ENCODE assay signal across 7 mouse cellular contexts in the genomic region with DNA sequence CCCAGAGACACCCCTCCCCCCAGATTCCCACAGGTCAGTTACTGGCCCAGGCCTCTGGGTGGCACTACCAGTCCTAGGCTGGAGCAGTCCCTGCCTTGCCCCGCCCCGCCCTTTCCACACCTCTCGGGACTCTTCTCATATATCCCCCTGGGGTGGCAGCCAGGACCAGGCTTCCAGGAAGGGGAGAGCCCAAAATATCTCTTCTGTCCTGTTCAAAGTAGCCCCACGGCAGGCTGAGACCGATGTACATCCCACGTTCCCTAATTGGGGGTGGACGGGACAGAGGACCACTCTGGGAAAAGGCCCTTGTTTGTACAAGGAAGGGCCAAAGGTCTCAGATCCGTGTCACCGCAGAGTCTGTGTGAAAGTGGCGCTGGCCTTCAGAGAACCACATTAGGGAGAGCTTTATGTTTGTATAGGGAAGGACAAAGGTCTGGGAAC. TPM values are rescaled to one million over a fixed set of nuclear protein-coding genes. Genes with fewer than 3 reads are reported as not detected.
DNase-seq lines count a peak whose midpoint lies in the region; ATAC-seq lines count a peak whose summit lies in the region.

No protein-coding gene starts in this region.

- peak; percentile 52 for DNase-seq in ovary, postnatal 36 days (ENCODE audit: low spot score)
- no peak for DNase-seq in ovary, postnatal 10 days (ENCODE audit: low spot score)
- DNase-seq in embryo, embryonic 10.5 days (ENCODE audit: low spot score): peak; percentile 85
- peak; percentile 78 for DNase-seq in liver
- peak; percentile 60 for DNase-seq in retina, postnatal 1 day
- no peak for DNase-seq in ovary, postnatal 14 days (ENCODE audit: low spot score)

- ATAC-seq in hematopoietic stem cell, adult 5-6 weeks (replicated peaks in 1 of 2; ENCODE audit: insufficient read depth in 1 of 2, low FRiP score in 2 of 2, low TSS enrichment in 1 of 2, low read depth in 1 of 2, poor library complexity in 2 of 2, severe bottlenecking in 2 of 2): peak; percentile 29 to 34; a peak in 1 of 4 replicates

RNA-seq across cellular contexts. Expression of a gene that starts 16.2 kb away (rescaled TPM):
- not detected in 2 replicates for total RNA-seq in hematopoietic stem cell, adult 5-6 weeks (2017)

Comparison
In these comparisons a context has a peak if more than half of its experiments do, and no peak if none do; other contexts are left out.
1. DNase-seq: peak in ovary, postnatal 36 days (single experiment), embryo, embryonic 10.5 days (single experiment), liver (single experiment) and retina, postnatal 1 day (single experiment); none in ovary, postnatal 10 days (single experiment) and ovary, postnatal 14 days (single experiment).